Mouse (Mus musculus) ES-E14 (cell line): Measurements from ENCODE around the gene Gtf3c1. TPM values are rescaled to one million over a fixed set of nuclear protein-coding genes. Genes with fewer than 3 reads are reported as not detected.

ENCODE experiments used
- DNase-seq: peaks from one replicate; pipeline ENCODE4 v3.0.0-alpha.2; 2013; ENCODE audit warnings: low read depth, low spot score
- H3K27ac ChIP-seq: 2 replicates; pipeline ENCODE4 v1.5.1; 2012; ENCODE audit warnings: low read depth, mild to moderate bottlenecking, low read length, moderate library complexity, mixed read lengths; ENCODE audit not compliant: poor library complexity, insufficient read depth, severe bottlenecking
- H3K36me3 ChIP-seq: 2 replicates; pipeline ENCODE4 v1.6.1; 2012; ENCODE audit warnings: mild to moderate bottlenecking, low read length, moderate library complexity, mixed read lengths; ENCODE audit not compliant: control insufficient read depth, poor library complexity, insufficient read depth, severe bottlenecking
- H3K4me1 ChIP-seq, 2 experiments: fragments of 150-350 bp in 1 of 2; sonication (generic) in 1 of 2; 2 replicates each; pipeline ENCODE4 v1.6.1; 2012; ENCODE audit warnings: low read length in 2 of 2, mild to moderate bottlenecking in 1 of 2, mixed read lengths in 1 of 2; ENCODE audit not compliant: control insufficient read depth in 2 of 2, insufficient read depth in 2 of 2, poor library complexity in 1 of 2
- H3K4me3 ChIP-seq, 2 experiments: fragments of 150-350 bp in 1 of 2; sonication (generic) in 1 of 2; 2 replicates each; pipeline ENCODE4 v1.5.1; 2012; ENCODE audit warnings: low read length in 2 of 2, low read depth in 1 of 2, mild to moderate bottlenecking in 1 of 2, mixed read lengths in 1 of 2; ENCODE audit not compliant: insufficient read depth in 1 of 2, poor library complexity in 1 of 2, severe bottlenecking in 1 of 2
- H3K9ac ChIP-seq: 2 replicates; pipeline ENCODE4 v1.6.1; 2012; ENCODE audit warnings: low read depth, mild to moderate bottlenecking, low read length, mixed read lengths; ENCODE audit not compliant: poor library complexity, insufficient read depth, severe bottlenecking
- H3K9me3 ChIP-seq: fragments of 150-350 bp; sonication (generic); 2 replicates; pipeline ENCODE4 v1.6.1; 2012; ENCODE audit warnings: low read depth, mild to moderate bottlenecking, low read length; ENCODE audit not compliant: control insufficient read depth, insufficient read depth
- CHD2 ChIP-seq: IDR thresholded peaks from 2 replicates; pipeline ENCODE4 v1.6.1; 2014; ENCODE audit warnings: mild to moderate bottlenecking, low read depth, low read length, inconsistent platforms
- HCFC1 ChIP-seq: IDR thresholded peaks from 2 replicates; pipeline ENCODE4 v1.6.1; 2012; ENCODE audit warnings: low read length, inconsistent platforms, borderline replicate concordance; ENCODE audit not compliant: insufficient read depth
- MAFK ChIP-seq: IDR thresholded peaks from 2 replicates; pipeline ENCODE4 v1.6.1; 2014; ENCODE audit warnings: mild to moderate bottlenecking, low read depth, low read length, inconsistent platforms; ENCODE audit not compliant: insufficient read depth
- ZC3H11A ChIP-seq: IDR thresholded peaks from 2 replicates; pipeline ENCODE4 v1.6.1; 2012; ENCODE audit warnings: low read depth, mild to moderate bottlenecking, inconsistent platforms, low read length, borderline replicate concordance
- ZNF384 ChIP-seq: IDR thresholded peaks from 2 replicates; pipeline ENCODE4 v1.6.1; 2012; ENCODE audit warnings: low read depth, low read length, inconsistent platforms
- in situ Hi-C, 2 experiments: fragments of 600-800 bp; cut with MboI; formaldehyde crosslinking; loops; one replicate each; pipeline ENCODE4 v1.15.1; 2025; ENCODE audit warnings: low sequenced_read_pairs in 2 of 2, inconsistent platforms in 1 of 2; ENCODE audit not compliant: unreplicated experiment in 2 of 2
- total RNA-seq: library from RNA; depleted of rRNA; stranded (reverse); fragments of 300-350 nt; gene quantifications from 2 replicates; pipeline ENCODE4 v1.2.3, GENCODE M21; 2012

Gene Gtf3c1
- total RNA-seq, 1 experiment = 83.5 TPM

DNA sequence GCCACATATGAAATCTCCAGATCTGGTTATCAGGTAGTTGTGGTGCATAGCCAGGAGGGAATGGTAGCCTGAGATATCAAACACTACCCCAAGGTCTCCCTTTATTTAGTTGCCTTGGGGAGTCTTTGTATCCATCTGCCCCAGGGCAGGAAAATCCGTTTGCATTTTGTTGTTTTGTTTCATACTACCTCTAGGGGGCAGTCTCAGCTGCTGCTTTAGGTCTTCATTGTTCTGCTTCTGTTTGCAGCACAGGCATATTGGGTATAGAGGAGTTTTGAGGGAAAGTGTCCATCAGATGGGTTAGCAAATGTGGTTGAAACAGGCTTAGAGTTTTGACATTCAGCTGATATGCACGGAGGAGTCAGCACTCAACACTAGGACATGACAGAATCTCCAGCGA lies 40.6 kb upstream of the Gtf3c1 start:
- H3K9ac ChIP-seq = no peak overlapping the region
- H3K27ac ChIP-seq = no peak overlapping the region
- H3K36me3 ChIP-seq = no peaks in the 10 kb centered on the region
- no peak overlapping the region for H3K4me3 ChIP-seq
- no peaks in the 10 kb centered on the region for H3K9me3 ChIP-seq
- in situ Hi-C loops = no loop called here
- peaks cover 0 to 6% of the 10 kb centered on the region in 2 experiments; a peak in 1 of 4 replicates for H3K4me1 ChIP-seq
- peak; percentile 33 for DNase-seq
- TF ChIP-seq ZC3H11A = no peak
- TF ChIP-seq ZNF384 = no peak

- H3K9ac ChIP-seq = no peak overlapping the region
- peak; percentile 30 for DNase-seq
- in situ Hi-C loops = no loop called here
Observed at GRCm38 (mm10) chr7:125747316-125747690, 39.7 kb upstream of the Gtf3c1 start.

DNA sequence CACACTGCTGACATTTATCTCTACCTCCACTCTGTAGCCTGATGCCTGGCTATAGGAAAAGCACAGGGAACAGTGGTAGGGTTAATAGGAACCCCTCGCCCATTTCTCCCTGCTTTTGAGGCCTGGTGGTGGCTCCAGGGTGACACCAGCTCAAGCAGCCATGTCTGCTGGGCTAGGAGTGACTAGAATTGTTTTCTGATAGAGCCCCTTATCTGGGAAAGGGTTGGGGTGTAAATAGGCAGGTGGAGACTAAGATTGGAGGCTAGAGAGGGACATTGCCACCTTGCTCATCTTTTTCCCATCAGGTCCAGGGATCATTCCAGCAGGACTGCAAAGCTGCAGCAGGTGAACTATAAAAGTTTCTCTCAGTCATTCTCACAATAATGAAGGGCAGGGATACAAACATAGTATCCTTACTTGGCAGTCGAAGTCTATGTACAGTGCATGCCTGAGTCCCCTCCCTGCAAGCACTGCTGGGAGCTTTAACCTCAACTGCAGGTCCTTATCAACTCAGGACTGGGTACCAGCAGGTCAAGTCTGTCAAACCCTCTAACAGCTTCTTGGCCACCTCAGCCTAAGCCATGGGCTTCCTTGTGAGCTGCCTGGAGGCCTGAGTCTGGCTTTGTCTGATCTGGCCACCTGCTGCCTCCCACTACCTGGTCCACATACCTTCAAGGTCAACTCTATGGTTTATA lies 39.2 kb upstream of the Gtf3c1 start:
- TF ChIP-seq ZC3H11A = no peak
- TF ChIP-seq CHD2 = no peak
- TF ChIP-seq MAFK = no peak
- TF ChIP-seq ZNF384 = no peak
- no peak for TF ChIP-seq HCFC1
- no peak overlapping the region for H3K27ac ChIP-seq
- in situ Hi-C loops = no loop called here

More at GRCm38 (mm10) chr7:125747316-125747690, 39.7 kb upstream of the Gtf3c1 start:
- TF ChIP-seq CHD2 = no peak
- no peak for TF ChIP-seq HCFC1
- Histone ChIP-seq H3K9me3 (no peaks in the 10 kb centered on the region), H3K36me3 (no peaks in the 10 kb centered on the region), H3K4me3 (no peak overlapping the region), H3K27ac (no peak overlapping the region), H3K4me1 (peaks cover 0 to 2% of the 10 kb centered on the region in 2 experiments; a peak in 1 of 4 replicates)

GRCm38 (mm10) chr7:125744774-125745173 lies 37.2 kb upstream of the Gtf3c1 start:
- in situ Hi-C loops = no loop called here
- DNase-seq = no peak
- no peaks in the 10 kb centered on the region for H3K36me3 ChIP-seq
- peaks cover 0 to 2% of the 10 kb centered on the region in 2 experiments; a peak in 1 of 4 replicates for H3K4me1 ChIP-seq
- TF ChIP-seq MAFK (no peak), ZC3H11A (no peak), CHD2 (no peak), ZNF384 (no peak), HCFC1 (no peak)
- no peak overlapping the region for H3K4me3 ChIP-seq
- H3K9me3 ChIP-seq = no peaks in the 10 kb centered on the region
- no peak overlapping the region for H3K9ac ChIP-seq
- no peak overlapping the region for H3K27ac ChIP-seq

More for the DNA sequence above, 39.2 kb upstream of the Gtf3c1 start:
- Histone ChIP-seq H3K36me3 (no peaks in the 10 kb centered on the region), H3K4me3 (no peak overlapping the region), H3K9me3 (no peaks in the 10 kb centered on the region), H3K4me1 (peaks cover 0 to 2% of the 10 kb centered on the region in 2 experiments; a peak in 1 of 4 replicates), H3K9ac (no peak overlapping the region)
- no peak for DNase-seq

DNA sequence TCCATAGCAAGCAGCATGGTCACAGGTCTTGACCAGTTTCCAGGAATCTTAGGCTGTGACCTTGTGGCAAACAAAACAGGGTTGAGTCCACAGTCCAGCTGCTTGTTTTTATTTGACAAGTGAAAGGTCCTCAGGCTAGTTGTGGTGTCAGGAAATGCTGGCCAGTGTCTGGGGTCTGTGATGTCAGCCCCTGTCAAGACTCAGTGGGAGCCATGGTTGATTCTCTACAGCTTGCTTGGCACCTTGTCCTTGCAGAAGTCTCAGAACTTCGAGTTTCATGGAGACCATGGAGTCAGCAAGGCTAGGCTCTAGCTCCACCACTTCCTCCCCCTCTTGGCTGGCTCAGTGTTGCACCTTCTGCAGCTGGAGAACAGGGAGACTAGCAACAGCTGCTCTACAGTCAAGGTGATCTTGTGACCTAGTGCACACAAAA lies 33.7 kb upstream of the Gtf3c1 start:
- no peaks in the 10 kb centered on the region for H3K9me3 ChIP-seq
- DNase-seq = no peak
- H3K4me3 ChIP-seq = no peak overlapping the region
- H3K36me3 ChIP-seq = no peaks in the 10 kb centered on the region
- no peak for TF ChIP-seq HCFC1
- TF ChIP-seq ZNF384 = no peak
- no peak for TF ChIP-seq CHD2
- TF ChIP-seq ZC3H11A = no peak
- no peak for TF ChIP-seq MAFK
- H3K9ac ChIP-seq = no peak overlapping the region
- H3K4me1 ChIP-seq = no peaks in the 10 kb centered on the region
- in situ Hi-C loops = no loop called here
- H3K27ac ChIP-seq = no peak overlapping the region
